Mouse (Mus musculus): ENCODE measurements around the gene Lsm14b.

DNA sequence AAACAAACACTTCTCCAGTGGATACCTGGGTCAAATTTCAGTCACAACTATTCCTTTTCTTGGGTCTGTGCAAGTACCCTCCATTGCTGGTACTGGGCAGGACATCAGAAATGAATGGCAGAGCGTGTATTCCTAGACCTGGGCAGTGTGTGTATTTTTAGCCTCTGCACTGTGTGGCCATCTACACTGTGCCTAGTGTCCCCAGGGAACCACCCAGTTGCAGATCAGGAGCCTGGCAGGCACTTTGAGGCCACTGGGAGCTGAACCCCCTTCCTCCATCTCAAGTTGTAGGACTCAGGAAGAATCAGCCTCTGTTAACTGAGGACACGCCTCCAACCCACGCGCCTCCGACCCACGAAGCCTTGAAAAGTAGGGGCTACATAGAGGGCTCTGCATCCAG, 2.0 kb upstream of the Lsm14b start:
- TF ChIP-seq CTCF (conservative IDR thresholded peaks at IDR 0.05; ENCODE audit: low read length) (no peak), POU5F1 (IDR thresholded peaks at IDR 0.05; ENCODE audit: borderline replicate concordance, low read length) (no peak), NANOG (IDR thresholded peaks at IDR 0.05; ENCODE audit: borderline replicate concordance, low read length) (no peak)

All from E14TG2a.4 (cell line).